In the genomic region with DNA sequence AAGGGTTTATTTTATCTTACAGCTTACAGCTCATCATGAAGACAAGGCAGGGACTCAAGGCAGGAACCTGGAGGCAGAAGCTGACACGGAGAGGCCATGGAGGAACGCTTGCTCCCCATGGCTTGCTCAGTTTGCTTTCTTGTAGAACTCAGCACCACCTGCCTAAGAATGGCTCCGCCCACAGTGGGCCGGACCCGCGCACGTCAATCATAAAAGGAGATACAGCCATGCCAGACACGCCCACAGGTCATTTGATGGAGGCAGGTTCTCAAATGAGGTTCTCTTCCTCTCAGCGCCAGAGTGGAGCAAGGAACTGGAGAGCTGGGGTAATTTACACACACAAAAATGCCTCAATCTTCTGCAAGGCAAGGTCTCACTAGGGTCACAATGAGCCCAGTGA, we compare ENCODE assay signal across 31 mouse cellular contexts.
DNase-seq lines count a peak whose midpoint lies in the region; ATAC-seq and TF ChIP-seq lines count a peak whose summit lies in the region.
"Had no signal": no experiment of that assay in that cellular context is flagged by ENCODE, and none has a peak within 500 bp of the region (broad histone marks: within the 10 kb centered on the region; RNA-seq: fewer than 3 reads in every experiment).

No protein-coding gene starts in this region.

- no peak for TF ChIP-seq POLR2A in CH12.LX (IDR thresholded peaks at IDR 0.05; ENCODE audit: low read depth, low read length)

- TF ChIP-seq RAD21 in CH12.LX (IDR thresholded peaks at IDR 0.05; ENCODE audit: low read depth, low read length): no peak

- H3K4me3 ChIP-seq in midbrain, embryonic 11.5 days (ENCODE audit: low read depth, low read length): no peak overlapping the region
- H3K4me3 ChIP-seq in midbrain, embryonic 16.5 days (ENCODE audit: low read depth, low read length): no peak overlapping the region
- H3K4me3 ChIP-seq in CH12.LX (replicated peaks in 1 of 3; ENCODE audit: low read depth in 2 of 3, low read length in 2 of 3, poor library complexity in 1 of 3): no peak overlapping the region
- H3K4me3 ChIP-seq: embryonic facial prominence, embryonic 10.5 days; embryonic facial prominence, embryonic 15.5 days; forebrain, embryonic 13.5 days; hindbrain, embryonic 12.5 days; midbrain, embryonic 15.5 days; neural tube, embryonic 13.5 days; stomach, embryonic 15.5 days had no signal

- dilution Hi-C loops in CH12.LX (cut with MboI; ENCODE audit: extremely low pct_ligation_motif_present, extremely low pct_unique_long_range_greater_than_20kb, low sequenced_read_pairs): no loop called here

- no peak for TF ChIP-seq CTCF in CH12.LX (conservative IDR thresholded peaks at IDR 0.05 in 1 of 2, IDR thresholded peaks at IDR 0.05 in 1 of 2; ENCODE audit: low read depth in 2 of 2, low read length in 2 of 2)

- no peaks in the 10 kb centered on the region for H3K4me1 ChIP-seq in midbrain, embryonic 11.5 days (ENCODE audit: control insufficient read depth, insufficient read depth, low read length)
- peaks cover 9% of the 10 kb centered on the region for H3K4me1 ChIP-seq in midbrain, embryonic 16.5 days (ENCODE audit: control insufficient read depth, insufficient read depth, low read length)
- H3K4me1 ChIP-seq in CH12.LX (ENCODE audit: control insufficient read depth in 1 of 2, insufficient read depth in 2 of 2): peaks cover 12 to 26% of the 10 kb centered on the region in 2 experiments
- H3K4me1 ChIP-seq: embryonic facial prominence, embryonic 15.5 days; forebrain, embryonic 13.5 days; stomach, embryonic 15.5 days had no signal

- no peak overlapping the region for H3K27ac ChIP-seq in midbrain, embryonic 11.5 days (ENCODE audit: low read depth, low read length)
- no peak overlapping the region for H3K27ac ChIP-seq in midbrain, embryonic 16.5 days (ENCODE audit: low read length)
- H3K27ac ChIP-seq in CH12.LX (ENCODE audit: insufficient read depth, low read depth): no peak overlapping the region
- H3K27ac ChIP-seq: embryonic facial prominence, embryonic 10.5 days; embryonic facial prominence, embryonic 15.5 days; forebrain, embryonic 13.5 days; hindbrain, embryonic 12.5 days; hindbrain, postnatal 0 days; liver, embryonic 14.5 days; midbrain, embryonic 15.5 days; neural tube, embryonic 13.5 days; stomach, embryonic 15.5 days had no signal

- peak; percentile 28 for DNase-seq in midbrain, embryonic 11.5 days (ENCODE audit: low spot score, missing footprints)
- DNase-seq in CH12.LX (ENCODE audit: extremely low read depth): peak; percentile 36
- peak; percentile 84 for DNase-seq in naive thymus-derived CD4-positive, alpha-beta T cell, adult 2 months (ENCODE audit: low read depth)
- no peak for DNase-seq in adrenal gland, adult 18-20 months (ENCODE audit: low spot score in 2 of 2)
- no peak for DNase-seq in ovary, adult 18-20 months (ENCODE audit: low spot score)
- DNase-seq in heart, adult 9 months (ENCODE audit: low spot score in 2 of 2): no peak
- DNase-seq: adrenal gland, postnatal 36 days; cerebellum, adult 18-20 months; cerebellum, postnatal 10 days; gastrocnemius, postnatal 14 days; heart, postnatal 36 days; kidney, adult 2 months; kidney, postnatal 36 days; liver; lung, embryonic 14.5 days; lung, postnatal 14 days; retina, postnatal 1 day; right cerebral cortex, postnatal 14 days; thymus, postnatal 25 days had no signal

- H3K79me2 ChIP-seq in CH12.LX (replicated peaks; ENCODE audit: control insufficient read depth, extremely low read depth, insufficient read depth, poor library complexity, severe bottlenecking): no peaks in the 10 kb centered on the region

- ATAC-seq in midbrain, embryonic 11.5 days (ENCODE audit: low FRiP score): no peak
- no peak for ATAC-seq in midbrain, embryonic 16.5 days
- ATAC-seq in activated CD4-positive, CD25-positive, alpha-beta regulatory T cell, adult 4 months: peak; percentile 65
- ATAC-seq: forebrain, embryonic 13.5 days had no signal

- no peak overlapping the region for H3K4me2 ChIP-seq in midbrain, embryonic 11.5 days
- no peak overlapping the region for H3K4me2 ChIP-seq in midbrain, embryonic 16.5 days (ENCODE audit: low read length)
- no peak overlapping the region for H3K4me2 ChIP-seq in CH12.LX (ENCODE audit: insufficient read depth, low read depth, poor library complexity, severe bottlenecking)
- H3K4me2 ChIP-seq: embryonic facial prominence, embryonic 15.5 days; forebrain, embryonic 13.5 days; heart, embryonic 11.5 days; hindbrain, embryonic 12.5 days; lung, embryonic 14.5 days; midbrain, embryonic 15.5 days; neural tube, embryonic 13.5 days; stomach, embryonic 15.5 days had no signal

- in situ Hi-C loops in CH12.LX (cut with MboI; ENCODE audit: low pct_ligation_motif_present, low pct_unique_long_range_greater_than_20kb, low sequenced_read_pairs): no loop called here

- no peaks in the 10 kb centered on the region for H3K27me3 ChIP-seq in midbrain, embryonic 11.5 days (ENCODE audit: control insufficient read depth, insufficient read depth, low read length)
- H3K27me3 ChIP-seq in midbrain, embryonic 16.5 days (ENCODE audit: control insufficient read depth, insufficient read depth, low read depth, low read length): no peaks in the 10 kb centered on the region
- H3K27me3 ChIP-seq in CH12.LX (replicated peaks): no peaks in the 10 kb centered on the region
- H3K27me3 ChIP-seq: embryonic facial prominence, embryonic 15.5 days; forebrain, embryonic 13.5 days; hindbrain, embryonic 12.5 days; midbrain, embryonic 15.5 days; neural tube, embryonic 13.5 days; stomach, embryonic 15.5 days had no signal

- H3K9ac ChIP-seq in midbrain, embryonic 11.5 days (ENCODE audit: low read length): no peak overlapping the region
- H3K9ac ChIP-seq in midbrain, embryonic 16.5 days (ENCODE audit: low read depth, low read length): no peak overlapping the region
- no peak overlapping the region for H3K9ac ChIP-seq in CH12.LX (ENCODE audit: insufficient read depth, low read depth)
- H3K9ac ChIP-seq: embryonic facial prominence, embryonic 15.5 days; forebrain, embryonic 13.5 days; hindbrain, embryonic 12.5 days; liver, embryonic 14.5 days; lung, embryonic 14.5 days; midbrain, embryonic 15.5 days; neural tube, embryonic 13.5 days; stomach, embryonic 15.5 days had no signal

- TF ChIP-seq EP300 in CH12.LX (IDR thresholded peaks at IDR 0.05; ENCODE audit: low read length): no peak

- H3K36me3 ChIP-seq in midbrain, embryonic 11.5 days (ENCODE audit: control insufficient read depth, insufficient read depth, low read length): no peaks in the 10 kb centered on the region
- H3K36me3 ChIP-seq in midbrain, embryonic 16.5 days (ENCODE audit: control insufficient read depth, insufficient read depth, low read length): no peaks in the 10 kb centered on the region
- H3K36me3 ChIP-seq in CH12.LX (replicated peaks in 1 of 2; ENCODE audit: control insufficient read depth in 1 of 2, insufficient read depth in 1 of 2, low read length in 1 of 2): no peaks in the 10 kb centered on the region
- H3K36me3 ChIP-seq: embryonic facial prominence, embryonic 10.5 days; embryonic facial prominence, embryonic 15.5 days; hindbrain, embryonic 12.5 days; midbrain, embryonic 15.5 days; neural tube, embryonic 13.5 days; stomach, embryonic 15.5 days had no signal

- no peaks in the 10 kb centered on the region for H3K9me3 ChIP-seq in midbrain, embryonic 11.5 days (ENCODE audit: control insufficient read depth, low read length)
- no peaks in the 10 kb centered on the region for H3K9me3 ChIP-seq in midbrain, embryonic 16.5 days (replicated peaks; ENCODE audit: control insufficient read depth, low read length, poor library complexity, severe bottlenecking)
- H3K9me3 ChIP-seq in CH12.LX (replicated peaks; ENCODE audit: low read length): peaks cover 9% of the 10 kb centered on the region
- H3K9me3 ChIP-seq: embryonic facial prominence, embryonic 10.5 days; embryonic facial prominence, embryonic 15.5 days; forebrain, embryonic 13.5 days; hindbrain, embryonic 12.5 days; midbrain, embryonic 15.5 days; stomach, embryonic 15.5 days had no signal

- WGBS in midbrain, embryonic 11.5 days: 84% methylated on average over 9 of the region's 9 CpGs
- 88% methylated on average over 9 of the region's 9 CpGs for WGBS in midbrain, embryonic 16.5 days

TF ChIP-seq in CH12.LX, 34 proteins besides CTCF, POLR2A, EP300 and RAD21:
- TF ChIP-seq CHD2 (IDR thresholded peaks at IDR 0.05; ENCODE audit: low read length): no peak
- TF ChIP-seq ELF1 (IDR thresholded peaks at IDR 0.05; ENCODE audit: low read depth, low read length): no peak
- TF ChIP-seq TCF12 (IDR thresholded peaks at IDR 0.05; ENCODE audit: low read depth, low read length): no peak
- TF ChIP-seq JUND (conservative IDR thresholded peaks at IDR 0.05; ENCODE audit: low read depth, low read length): no peak
- TF ChIP-seq KAT2A (IDR thresholded peaks at IDR 0.05; ENCODE audit: insufficient replicate concordance, low read length): no peak
- TF ChIP-seq TBP (conservative IDR thresholded peaks at IDR 0.05; ENCODE audit: low read depth, low read length): no peak

Comparison
In these comparisons a context has a peak if more than half of its experiments do, and no peak if none do; other contexts are left out.
1. DNase-seq: peak in midbrain, embryonic 11.5 days (single experiment), CH12.LX (single experiment) and naive thymus-derived CD4-positive, alpha-beta T cell, adult 2 months (single experiment); none in adrenal gland, adult 18-20 months (0 of 2), ovary, adult 18-20 months (single experiment) and heart, adult 9 months (0 of 2).